Mouse (Mus musculus) brown adipose tissue, adult 24 weeks (tissue): ENCODE data around the gene Gm49403. TPM values are rescaled to one million over a fixed set of nuclear protein-coding genes. Genes with fewer than 3 reads are reported as not detected.
"Not testable (repeated sequence)": the region's sequence is repeated elsewhere in the genome, so short reads cannot be mapped to it uniquely, and the experiment has no call there.

Source experiments
- H3K27ac ChIP-seq: fragments of 200-500 bp; replicated peaks from 2 replicates; pipeline ENCODE4 v1.5.1; 2012; ENCODE audit warnings: low read depth, mild to moderate bottlenecking, low read length
- H3K4me1 ChIP-seq: fragments of 200-500 bp; 2 replicates; pipeline ENCODE4 v1.6.1; 2012; ENCODE audit warnings: low read length, mixed read lengths; ENCODE audit not compliant: control insufficient read depth, insufficient read depth, insufficient read length
- H3K4me3 ChIP-seq: fragments of 200-500 bp; 2 replicates; pipeline ENCODE4 v1.5.1; 2012; ENCODE audit warnings: low read depth, mild to moderate bottlenecking, low read length, moderate library complexity; ENCODE audit not compliant: insufficient read depth
- polyA plus RNA-seq: library from polyadenylated mRNA; stranded (reverse); fragments of >200 nt; gene quantifications from 2 replicates; pipeline ENCODE4 v1.2.4, GENCODE M21; 2012; ENCODE audit not compliant: missing spikeins, insufficient read depth, insufficient read length

The Gm49403 gene
- polyA plus RNA-seq, 1 experiment: not detected

GRCm38 (mm10) chr19:8888511-8889385 lies 5.0 kb downstream of the Gm49403 start, which contains the start of the genes 1810009A15Rik and Gm49416:
1810009A15Rik (plus strand) TSS chr19:8888853.
Gm49416 (plus strand) TSS chr19:8888926.
- peak within 1 kb of the TSS; percentile 50 for H3K27ac ChIP-seq
- H3K4me1 ChIP-seq: peaks cover 6% of the 10 kb centered on the region; the same call in 1 of the 2 replicates
- H3K4me3 ChIP-seq: peak within 1 kb of the TSS; percentile 82

DNA sequence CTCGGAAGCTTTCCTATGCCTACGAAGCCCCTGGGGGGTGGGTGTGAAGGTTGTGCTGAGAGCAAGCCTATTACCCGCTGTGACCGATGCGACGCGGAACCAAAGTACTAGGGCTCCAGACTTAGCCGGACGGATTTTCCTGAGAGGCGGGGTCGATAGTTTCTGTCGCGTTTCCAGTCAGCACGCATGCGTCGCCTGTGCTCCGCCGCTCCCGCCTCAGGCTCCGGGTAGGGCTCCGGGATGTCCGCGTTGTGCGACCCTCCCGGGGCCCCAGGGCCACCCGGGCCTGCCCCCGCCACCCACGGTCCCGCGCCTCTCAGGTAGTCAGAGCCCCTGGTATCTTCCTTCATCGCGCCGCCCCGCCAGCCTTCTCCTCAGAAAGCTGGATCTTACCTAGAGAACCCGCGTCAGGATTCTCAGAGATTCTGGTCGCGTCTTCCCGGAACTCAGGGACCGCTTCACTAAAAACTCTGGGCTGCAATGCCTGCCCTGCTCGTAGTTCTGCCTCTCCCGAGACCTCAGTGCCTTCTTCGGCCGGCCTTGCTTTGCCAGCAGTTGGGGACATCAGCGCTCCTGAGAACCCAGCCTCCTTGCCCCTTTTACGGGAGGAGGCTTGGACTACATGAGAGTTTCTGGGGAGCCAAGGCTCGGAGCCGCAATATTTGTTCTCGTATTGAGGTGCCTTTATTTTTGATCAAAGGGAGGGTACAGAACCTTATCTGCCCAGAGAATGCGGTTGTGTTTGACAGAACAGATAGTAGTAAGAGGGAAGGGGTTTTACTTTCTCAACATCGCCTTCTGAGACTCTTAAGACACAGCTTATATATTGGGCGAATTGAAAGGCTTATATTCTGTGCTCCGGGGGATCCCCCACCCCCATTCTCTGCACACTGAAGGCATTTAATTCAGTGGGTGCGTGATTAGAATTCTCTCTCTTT lies 9.4 kb downstream of the Gm49403 start, which contains the start of gene Ints5:
TSS of gene Ints5 (plus strand) at position 177 of the 938 bp plus-strand sequence.
- Histone ChIP-seq H3K4me1 (peaks cover 6% of the 10 kb centered on the region; the same call in 1 of the 2 replicates), H3K27ac (peak within 1 kb of the TSS; percentile 54), H3K4me3 (peak within 1 kb of the TSS; percentile 77)

DNA sequence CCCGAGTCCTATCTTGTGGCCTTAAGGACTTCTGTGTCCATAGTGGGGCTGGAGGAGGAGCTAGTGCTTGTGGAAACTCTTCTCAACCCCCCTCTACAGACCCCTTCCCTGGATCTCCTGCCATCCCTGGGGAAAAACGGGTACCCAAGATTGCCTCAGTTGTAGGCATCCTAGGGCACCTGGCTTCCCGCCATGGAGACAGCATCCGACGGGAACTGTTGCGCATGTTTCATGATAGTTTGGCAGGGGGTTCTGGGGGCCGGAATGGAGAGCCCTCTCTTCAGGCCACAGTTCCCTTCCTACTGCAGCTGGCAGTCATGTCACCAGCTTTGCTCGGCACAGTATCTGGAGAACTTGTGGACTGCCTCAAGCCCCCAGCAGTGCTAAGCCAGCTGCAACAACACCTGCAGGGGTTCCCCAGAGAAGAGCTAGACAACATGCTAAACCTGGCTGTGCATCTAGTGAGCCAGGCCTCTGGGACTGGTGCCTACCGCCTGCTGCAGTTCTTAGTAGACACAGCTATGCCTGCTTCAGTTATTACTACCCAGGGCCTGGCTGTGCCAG lies 11.7 kb downstream of the Gm49403 start:
- Histone ChIP-seq H3K4me1 (peaks cover 6% of the 10 kb centered on the region; the same call in 1 of the 2 replicates), H3K27ac (no peak overlapping the region), H3K4me3 (no peak overlapping the region)

GRCm38 (mm10) chr19:8896231-8896630 lies 12.5 kb downstream of the Gm49403 start:
- H3K27ac ChIP-seq, H3K4me3 ChIP-seq, H3K4me1 ChIP-seq: not testable (repeated sequence)

DNA sequence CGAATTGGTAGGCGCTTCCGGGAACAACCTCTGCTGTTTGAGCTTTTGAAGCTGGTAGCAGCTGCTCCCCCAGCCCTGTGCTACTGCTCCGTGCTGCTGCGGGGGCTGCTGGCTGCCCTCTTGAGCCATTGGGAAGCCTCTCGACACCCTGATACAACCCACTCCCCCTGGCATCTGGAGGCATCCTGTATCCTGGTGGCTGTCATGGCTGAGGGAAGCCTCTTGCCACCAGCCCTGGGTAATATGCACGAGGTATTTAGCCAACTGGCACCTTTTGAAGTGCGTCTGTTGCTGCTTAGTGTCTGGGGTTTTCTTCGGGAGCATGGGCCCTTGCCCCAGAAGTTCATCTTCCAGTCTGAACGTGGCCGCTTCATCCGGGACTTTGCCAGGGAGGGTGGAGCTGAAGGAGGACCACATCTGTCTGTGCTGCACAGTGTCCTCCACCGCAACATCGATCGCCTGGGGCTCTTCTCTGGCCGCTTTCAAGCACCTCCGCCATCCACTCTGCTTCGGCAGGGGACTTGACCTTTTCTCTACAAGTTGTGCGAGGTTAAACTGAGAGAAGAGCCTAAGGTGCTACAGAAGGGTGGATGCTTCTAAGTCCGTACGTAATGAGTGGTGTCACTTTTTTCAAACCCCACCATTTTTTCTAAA lies 13.6 kb downstream of the Gm49403 start:
- H3K27ac ChIP-seq: 0 out of 2 replicates have a peak overlapping the region, but pooled peaks have one; percentile 5
- not testable (repeated sequence) for H3K4me1 ChIP-seq
- H3K4me3 ChIP-seq: peak overlapping the region; percentile 45

GRCm38 (mm10) chr19:8897865-8898495 lies 14.2 kb downstream of the Gm49403 start, which contains the start of gene Ganab:
Ganab (plus strand) TSS chr19:8898071.
- Histone ChIP-seq H3K4me3 (peak within 1 kb of the TSS; percentile 85), H3K4me1 (peaks cover 6% of the 10 kb centered on the region; the same call in 1 of the 2 replicates), H3K27ac (peak within 1 kb of the TSS; percentile 74)

DNA sequence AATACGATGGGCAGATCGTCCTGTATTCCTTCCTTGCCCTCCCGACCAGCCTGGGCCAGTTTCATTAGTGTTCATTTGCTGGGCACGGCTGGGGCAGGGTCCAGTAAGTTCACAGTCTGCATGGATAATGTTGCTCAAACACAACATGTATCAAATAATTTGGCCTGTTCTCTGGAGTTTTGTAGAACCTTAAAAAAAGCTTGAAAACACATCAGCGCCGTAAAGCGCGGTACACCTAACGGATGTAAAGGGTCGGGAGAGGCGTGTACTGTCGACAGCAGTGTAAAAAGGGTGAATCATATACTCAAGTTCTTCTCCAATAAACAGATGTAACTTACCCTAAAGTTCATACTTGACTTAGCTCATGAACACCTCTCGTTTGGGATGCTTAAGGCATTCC lies 14.8 kb downstream of the Gm49403 start:
- H3K4me1 ChIP-seq: peaks cover 6% of the 10 kb centered on the region; the same call in 1 of the 2 replicates
- H3K4me3 ChIP-seq: peak overlapping the region; percentile 85
- H3K27ac ChIP-seq: peak overlapping the region; percentile 74

- peak overlapping the region; percentile 12; the same call in 1 of the 2 replicates for H3K4me3 ChIP-seq
- peaks cover 6% of the 10 kb centered on the region; the same call in 1 of the 2 replicates for H3K4me1 ChIP-seq
- H3K27ac ChIP-seq: no peak overlapping the region
These were observed 15.3 kb downstream of the Gm49403 start for GRCm38 (mm10) chr19:8899079-8899478.

DNA sequence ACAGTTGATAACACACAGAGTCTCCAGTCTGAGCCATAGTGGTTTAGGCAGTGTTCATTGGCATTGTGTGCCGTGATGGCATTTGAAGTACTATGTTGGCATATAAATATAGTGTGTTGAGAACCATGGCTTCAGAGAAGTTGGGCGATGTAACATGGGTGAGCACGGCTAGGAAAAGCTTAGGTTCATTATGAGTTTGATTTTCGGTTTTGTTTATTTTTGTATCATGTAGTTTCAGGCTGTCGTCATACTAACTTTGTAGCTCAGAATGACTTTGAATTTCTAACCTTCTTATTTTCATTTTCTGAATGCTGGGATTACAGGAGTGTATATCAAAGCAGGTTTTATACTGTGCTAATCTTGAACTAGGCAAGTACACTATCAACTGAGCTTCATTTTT lies 19.7 kb downstream of the Gm49403 start:
- H3K4me1 ChIP-seq: no peaks in the 10 kb centered on the region
- no peak overlapping the region for H3K27ac ChIP-seq
- no peak overlapping the region for H3K4me3 ChIP-seq

DNA sequence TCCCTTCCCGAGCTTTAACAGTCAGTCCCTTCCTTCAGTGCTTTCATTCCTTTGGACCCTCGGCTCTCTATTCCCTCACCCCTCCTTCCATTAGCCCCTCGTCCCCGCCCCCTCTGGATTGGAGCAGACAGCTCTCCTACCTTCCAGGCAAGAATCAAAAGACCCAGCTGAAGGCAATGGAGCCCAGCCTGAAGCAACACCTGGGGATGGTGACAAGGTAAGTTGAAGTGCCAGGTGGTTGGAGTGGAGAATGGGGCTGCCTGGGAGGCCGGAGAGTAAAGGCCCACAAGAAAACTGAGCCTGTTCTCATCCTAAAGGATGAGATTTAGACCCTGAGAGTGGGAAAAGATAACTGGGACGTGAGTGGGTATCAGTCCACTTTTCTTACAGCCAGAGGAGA lies 24.8 kb downstream of the Gm49403 start:
- H3K4me3 ChIP-seq: no peak overlapping the region

DNA sequence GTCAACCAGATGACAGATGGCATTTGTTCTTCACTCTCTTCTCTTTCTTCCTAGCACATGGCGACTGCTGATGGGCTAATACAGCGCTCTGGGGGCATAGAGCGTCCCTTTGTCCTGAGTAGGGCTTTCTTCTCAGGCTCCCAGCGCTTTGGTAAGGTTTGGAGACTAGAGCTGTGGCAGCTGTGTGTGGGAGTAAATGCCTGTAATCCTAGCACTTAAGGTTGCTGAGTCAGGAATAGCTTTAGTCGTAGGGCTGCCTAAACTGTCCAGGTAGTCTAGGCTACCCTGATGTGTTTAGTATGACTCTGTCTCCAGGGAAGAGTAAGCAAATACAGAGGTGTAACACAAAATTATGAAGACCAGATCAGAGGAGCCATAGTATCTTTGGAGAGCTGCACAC lies 28.1 kb downstream of the Gm49403 start:
- Histone ChIP-seq H3K27ac (no peak overlapping the region), H3K4me3 (no peak overlapping the region)

More for the DNA sequence above, 24.8 kb downstream of the Gm49403 start:
- no peak overlapping the region for H3K27ac ChIP-seq
- no peaks in the 10 kb centered on the region for H3K4me1 ChIP-seq

GRCm38 (mm10) chr19:8914212-8914611 lies 30.5 kb downstream of the Gm49403 start:
- Histone ChIP-seq H3K4me1 (no peaks in the 10 kb centered on the region), H3K4me3 (no peak overlapping the region), H3K27ac (no peak overlapping the region)

More for the DNA sequence above, 28.1 kb downstream of the Gm49403 start:
- no peaks in the 10 kb centered on the region for H3K4me1 ChIP-seq

- Histone ChIP-seq H3K4me3 (no peak overlapping the region), H3K4me1 (peaks cover 5% of the 10 kb centered on the region), H3K27ac (no peak overlapping the region)
These were observed 35.3 kb downstream of the Gm49403 start for GRCm38 (mm10) chr19:8919000-8919399.

GRCm38 (mm10) chr19:8919684-8920072 lies 35.9 kb downstream of the Gm49403 start:
- H3K4me1 ChIP-seq: peaks cover 5% of the 10 kb centered on the region
- peak overlapping the region; percentile 52 for H3K4me3 ChIP-seq
- peak overlapping the region; percentile 96 for H3K27ac ChIP-seq
